Mouse (Mus musculus) heart, embryonic 13.5 days (tissue): ENCODE measurements around the gene Sp8. TPM values are rescaled to one million over a fixed set of nuclear protein-coding genes. Genes with fewer than 3 reads are reported as not detected.

Source experiments
- polyA plus RNA-seq: library from polyadenylated mRNA; unstranded; fragments of >200 nt; fragmentation: Nextera tagmentation; extraction: Ambion mirVana; gene quantifications from 2 replicates; pipeline ENCODE4 v1.2.1, GENCODE M21; 2015

Sp8 gene
- polyA plus RNA-seq, 1 experiment from 2014 or later: not detected

Other genes with a start within 250 kb of the Sp8 start
- gene Abcb5, start 120.1 kb downstream of the Sp8 start, polyA plus RNA-seq: not detected in 2 replicates